Mouse (Mus musculus) gonadal fat pad, adult 2 months (tissue): ENCODE measurements around the gene Rtl5. TPM values are rescaled to one million over a fixed set of nuclear protein-coding genes. Genes with fewer than 3 reads are reported as not detected.
A peak's percentile ranks its signal among the peaks of the same experiment; 100 is the strongest.
"Not testable (repeated sequence)": the region's sequence is repeated elsewhere in the genome, so short reads cannot be mapped to it uniquely, and the experiment has no call there.

Experiments used
- DNase-seq: peaks from one replicate; pipeline ENCODE4 v3.0.0-alpha.2; 2012; ENCODE audit warnings: low read depth
- polyA plus RNA-seq: library from polyadenylated mRNA; depleted of rRNA; stranded (reverse); fragments of >200 nt; gene quantifications from 2 replicates; pipeline ENCODE4 v1.2.3, GENCODE M21; 2012; rRNA removed

Gene Rtl5
- polyA plus RNA-seq = 22.2 and 26.7 TPM in 2 replicates

- no peak for DNase-seq
Measured at GRCm38 (mm10) chrX:102070591-102071471, at the start of gene Rtl5. TSS of gene Rtl5 (minus strand) at chrX:102071304.

GRCm38 (mm10) chrX:102119042-102119864, 48.1 kb upstream of the Rtl5 start, which contains the start of gene Pin4:
TSS of gene Pin4 (plus strand) at chrX:102119447.
- peak; percentile 84 for DNase-seq

GRCm38 (mm10) chrX:102115676-102116075, 44.6 kb upstream of the Rtl5 start:
- no peak for DNase-seq

GRCm38 (mm10) chrX:102109349-102109748, 38.2 kb upstream of the Rtl5 start:
- DNase-seq = not testable (repeated sequence)

- DNase-seq = not testable (repeated sequence)
Measured at GRCm38 (mm10) chrX:102103830-102104229, 32.7 kb upstream of the Rtl5 start.

- DNase-seq = no peak
Measured at GRCm38 (mm10) chrX:102101886-102102285, 30.8 kb upstream of the Rtl5 start.

GRCm38 (mm10) chrX:102094381-102094904, 23.3 kb upstream of the Rtl5 start:
- DNase-seq = no peak

GRCm38 (mm10) chrX:102090605-102091004, 19.5 kb upstream of the Rtl5 start:
- no peak for DNase-seq

- DNase-seq = no peak
Measured at GRCm38 (mm10) chrX:102085798-102086443, 14.8 kb upstream of the Rtl5 start.

- no peak for DNase-seq
Measured at GRCm38 (mm10) chrX:102082340-102082739, 11.2 kb upstream of the Rtl5 start.

- no peak for DNase-seq
Measured at GRCm38 (mm10) chrX:102081573-102082279, 10.6 kb upstream of the Rtl5 start.

GRCm38 (mm10) chrX:102081076-102081475, 10.0 kb upstream of the Rtl5 start:
- DNase-seq = no peak

- DNase-seq = no peak
Measured at GRCm38 (mm10) chrX:102076886-102077765, 6.0 kb upstream of the Rtl5 start.

- DNase-seq = no peak
Measured at GRCm38 (mm10) chrX:102075158-102075557, 4.1 kb upstream of the Rtl5 start.

- DNase-seq = no peak
Measured at GRCm38 (mm10) chrX:102074435-102074834, 3.3 kb upstream of the Rtl5 start.

- no peak for DNase-seq
Measured at GRCm38 (mm10) chrX:102073605-102074325, 2.7 kb upstream of the Rtl5 start.

- DNase-seq = no peak
Measured at GRCm38 (mm10) chrX:102071517-102071916, 413 bp upstream of the Rtl5 start.

- no peak for DNase-seq
Measured at GRCm38 (mm10) chrX:102068811-102069540, 2.1 kb downstream of the Rtl5 start.

- DNase-seq = no peak
Measured at GRCm38 (mm10) chrX:102067118-102067517, 4.0 kb downstream of the Rtl5 start.
